In genomic region chr3:89631750-89632149, GRCm38 (mm10) we compare ENCODE assay signal across 10 mouse cellular contexts.
DNase-seq lines count a peak whose midpoint lies in the region; ATAC-seq and TF ChIP-seq lines count a peak whose summit lies in the region.
"Had no signal": no experiment of that assay in that cellular context is flagged by ENCODE, and none has a peak within 500 bp of the region (broad histone marks: within the 10 kb centered on the region; RNA-seq: fewer than 3 reads in every experiment).

No protein-coding gene starts in this region.

- no peaks in the 10 kb centered on the region for H3K27me3 ChIP-seq in heart, embryonic 11.5 days (ENCODE audit: control insufficient read depth, insufficient read depth, low read length)
- H3K27me3 ChIP-seq in kidney, postnatal 0 days (ENCODE audit: insufficient read depth, low read length), result no peaks in the 10 kb centered on the region
- H3K27me3 ChIP-seq in midbrain, embryonic 15.5 days (replicated peaks), result no peaks in the 10 kb centered on the region

- no peak for ATAC-seq in heart, embryonic 11.5 days (replicated peaks; ENCODE audit: insufficient number of reproducible peaks, low FRiP score, low TSS enrichment)
- no peak for ATAC-seq in kidney, postnatal 0 days (replicated peaks; ENCODE audit: low FRiP score, low read depth)
- ATAC-seq in midbrain, embryonic 15.5 days (replicated peaks), result no peak
- ATAC-seq: forebrain, postnatal 0 days had no signal

- TF ChIP-seq CTCF in kidney, postnatal 0 days (IDR thresholded peaks at IDR 0.05; ENCODE audit: low read depth), result no peak; the same call in 1 of the 2 replicates

- no peak overlapping the region for H3K4me3 ChIP-seq in heart, embryonic 11.5 days (ENCODE audit: low read depth, low read length)
- no peak overlapping the region for H3K4me3 ChIP-seq in kidney, postnatal 0 days (replicated peaks; ENCODE audit: low read depth, low read length)
- H3K4me3 ChIP-seq in midbrain, embryonic 15.5 days, result no peak overlapping the region

- peak; percentile 96 for DNase-seq in heart, adult 11 months
- peak; percentile 50 to 63 for DNase-seq in heart, adult 9 months (ENCODE audit: low spot score in 2 of 2)
- peak; percentile 71 for DNase-seq in kidney, postnatal 0 days (ENCODE audit: low spot score)
- peak; percentile 35 for DNase-seq in lung, postnatal 36 days
- DNase-seq in thymus, adult 18-20 months, result no peak
- no peak for DNase-seq in urinary bladder, postnatal 4 days (ENCODE audit: low spot score in 2 of 2)
- DNase-seq: cerebellum, postnatal 25 days; forebrain, postnatal 0 days had no signal

- H3K4me1 ChIP-seq in heart, embryonic 11.5 days (ENCODE audit: control insufficient read depth, insufficient read depth, low read length), result 0 out of 2 replicates have a peak, but pooled peaks cover 2% of the 10 kb centered on the region
- no peaks in the 10 kb centered on the region for H3K4me1 ChIP-seq in kidney, postnatal 0 days (replicated peaks; ENCODE audit: insufficient read depth, low read length)
- peaks cover 4% of the 10 kb centered on the region for H3K4me1 ChIP-seq in midbrain, embryonic 15.5 days

- H3K9me3 ChIP-seq in heart, embryonic 11.5 days (replicated peaks; ENCODE audit: control insufficient read depth, low read length), result no peaks in the 10 kb centered on the region
- H3K9me3 ChIP-seq in kidney, postnatal 0 days (replicated peaks; ENCODE audit: low read length), result no peaks in the 10 kb centered on the region
- no peaks in the 10 kb centered on the region for H3K9me3 ChIP-seq in midbrain, embryonic 15.5 days

- no peak overlapping the region for H3K4me2 ChIP-seq in heart, embryonic 11.5 days
- H3K4me2 ChIP-seq in kidney, postnatal 0 days (ENCODE audit: low read length), result no peak overlapping the region
- H3K4me2 ChIP-seq in midbrain, embryonic 15.5 days, result no peak overlapping the region

- no peak overlapping the region for H3K27ac ChIP-seq in heart, embryonic 11.5 days (ENCODE audit: low read depth, low read length)
- no peak overlapping the region for H3K27ac ChIP-seq in kidney, postnatal 0 days
- H3K27ac ChIP-seq in midbrain, embryonic 15.5 days, result no peak overlapping the region

- no peaks in the 10 kb centered on the region for H3K36me3 ChIP-seq in heart, embryonic 11.5 days (ENCODE audit: control insufficient read depth, insufficient read depth, low read length)
- H3K36me3 ChIP-seq in kidney, postnatal 0 days (ENCODE audit: insufficient read depth, low read length), result no peaks in the 10 kb centered on the region
- H3K36me3 ChIP-seq in midbrain, embryonic 15.5 days (replicated peaks), result no peaks in the 10 kb centered on the region

- WGBS in heart, embryonic 11.5 days (ENCODE audit: insufficient replicate concordance), result 79% methylated on average over 5 of the region's 5 CpGs
- WGBS in kidney, postnatal 0 days, result 40% methylated on average over 5 of the region's 5 CpGs
- WGBS in midbrain, embryonic 15.5 days, result 87% methylated on average over 5 of the region's 5 CpGs

- H3K9ac ChIP-seq in heart, embryonic 11.5 days (ENCODE audit: low read depth, low read length), result no peak overlapping the region
- H3K9ac ChIP-seq in kidney, postnatal 0 days (ENCODE audit: low read depth, low read length), result no peak overlapping the region
- no peak overlapping the region for H3K9ac ChIP-seq in midbrain, embryonic 15.5 days
- H3K9ac ChIP-seq: forebrain, postnatal 0 days had no signal

Comparison
In these comparisons a context has a peak if more than half of its experiments do, and no peak if none do; other contexts are left out.
1. DNase-seq: peak in heart, adult 11 months (single experiment), heart, adult 9 months (2 of 2), kidney, postnatal 0 days (single experiment) and lung, postnatal 36 days (single experiment); none in thymus, adult 18-20 months (0 of 2) and urinary bladder, postnatal 4 days (0 of 2).